Mouse (Mus musculus) effector memory CD4-positive, alpha-beta T cell, adult 7 months (primary cell): Measurements from ENCODE around the gene Tspoap1. TPM values are rescaled to one million over a fixed set of nuclear protein-coding genes. Genes with fewer than 3 reads are reported as not detected.

Experiments used
- polyA plus RNA-seq: library from polyadenylated mRNA; unstranded; fragments of 100-300 nt; shearing (Covaris generic); gene quantifications from one replicate; pipeline ENCODE4 v1.2.1, GENCODE M21; 2017

Gene Tspoap1
- polyA plus RNA-seq, result 1.3 TPM

DNA sequence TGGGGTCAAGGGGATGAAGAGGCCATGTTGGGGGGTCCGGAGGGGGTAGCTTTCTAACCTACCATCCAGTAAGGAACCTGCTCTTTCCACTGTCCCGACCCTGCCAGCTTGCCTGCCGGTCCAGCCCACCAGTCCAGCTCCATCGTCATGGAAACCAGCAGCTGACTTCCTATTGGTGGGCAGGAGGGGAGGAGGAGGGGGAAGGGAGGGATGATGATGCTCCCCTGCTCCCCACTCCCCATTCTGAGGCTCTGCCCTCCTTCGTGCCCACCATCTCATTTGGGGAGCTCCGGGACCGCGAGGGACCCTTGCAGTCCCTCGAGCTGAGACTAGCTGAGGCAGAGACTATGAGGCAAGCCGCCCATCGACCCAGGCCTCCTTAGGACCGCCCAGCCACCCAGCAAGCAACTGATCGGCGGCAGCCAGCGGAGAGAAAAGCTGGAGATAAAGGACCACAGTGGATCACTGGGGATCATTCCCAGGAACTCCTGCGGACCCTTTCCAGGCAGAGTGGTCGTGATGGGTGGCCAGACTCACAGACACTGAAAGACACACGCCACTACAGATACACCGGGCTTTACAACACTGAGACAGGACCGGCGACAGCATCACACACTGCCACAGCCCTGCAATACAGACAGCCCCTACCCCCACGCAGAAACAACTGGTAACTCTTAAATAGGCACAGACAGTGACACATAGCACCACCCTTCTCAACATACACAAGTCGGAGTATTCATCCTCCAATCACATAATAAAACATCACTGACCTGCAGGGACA, at the start of gene Tspoap1:
Gene Tspoap1, plus strand, starts transcription at position 241 of the 781 bp plus-strand sequence.

DNA sequence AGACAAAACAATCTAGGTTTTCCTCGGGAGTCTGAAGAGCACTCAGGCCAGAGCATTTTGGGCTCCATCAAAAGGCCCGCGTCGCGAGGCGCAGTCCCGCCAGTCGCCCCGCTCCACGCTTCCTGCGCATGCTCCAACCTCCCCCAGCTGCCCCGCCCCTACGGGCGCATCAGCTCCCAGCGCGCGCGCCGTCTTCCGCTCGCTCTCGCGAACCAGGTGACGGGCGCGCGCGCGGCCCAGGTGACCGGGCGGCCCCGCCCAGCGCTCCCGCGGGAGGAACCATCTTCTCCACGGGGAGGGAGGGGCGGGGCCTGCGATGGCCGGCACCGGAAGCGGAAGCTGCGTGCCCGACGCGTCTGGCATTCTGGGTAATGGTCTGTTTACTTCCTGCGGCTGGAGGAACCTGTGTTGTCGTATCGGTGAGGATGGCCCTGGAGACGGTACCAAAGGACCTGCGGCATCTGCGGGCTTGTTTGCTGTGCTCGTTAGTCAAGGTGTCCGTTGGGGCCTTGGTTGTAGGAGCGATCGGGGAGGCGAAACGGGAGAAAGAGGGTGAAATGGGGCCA, 23.1 kb upstream of the Tspoap1 start, which contains the start of gene Supt4a:
Gene Supt4a, plus strand, starts transcription at position 378 of the 566 bp plus-strand sequence.

DNA sequence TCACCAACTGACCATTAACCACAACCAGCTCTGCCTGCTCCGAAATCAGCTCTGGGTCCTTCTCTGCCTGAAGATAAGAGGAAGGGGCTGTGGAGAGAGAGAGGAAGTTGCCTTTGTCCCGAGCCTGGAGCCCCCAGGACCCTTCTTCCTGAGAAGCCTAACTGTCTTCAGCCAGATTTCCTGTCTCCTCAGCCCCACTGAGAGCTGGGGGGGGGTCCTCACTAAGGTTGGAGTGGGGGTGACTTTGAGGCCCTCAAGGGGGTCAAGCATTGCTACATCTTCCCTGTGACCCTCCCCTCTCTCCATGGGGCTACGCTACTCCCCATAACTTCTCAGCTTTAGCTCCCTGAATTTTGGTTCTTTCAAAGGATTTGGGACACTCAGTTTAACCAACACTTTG, 33.1 kb downstream of the Tspoap1 start, which contains the start of gene Mpo:
Gene Mpo, plus strand, starts transcription at position 122 of the 400 bp plus-strand sequence.

DNA sequence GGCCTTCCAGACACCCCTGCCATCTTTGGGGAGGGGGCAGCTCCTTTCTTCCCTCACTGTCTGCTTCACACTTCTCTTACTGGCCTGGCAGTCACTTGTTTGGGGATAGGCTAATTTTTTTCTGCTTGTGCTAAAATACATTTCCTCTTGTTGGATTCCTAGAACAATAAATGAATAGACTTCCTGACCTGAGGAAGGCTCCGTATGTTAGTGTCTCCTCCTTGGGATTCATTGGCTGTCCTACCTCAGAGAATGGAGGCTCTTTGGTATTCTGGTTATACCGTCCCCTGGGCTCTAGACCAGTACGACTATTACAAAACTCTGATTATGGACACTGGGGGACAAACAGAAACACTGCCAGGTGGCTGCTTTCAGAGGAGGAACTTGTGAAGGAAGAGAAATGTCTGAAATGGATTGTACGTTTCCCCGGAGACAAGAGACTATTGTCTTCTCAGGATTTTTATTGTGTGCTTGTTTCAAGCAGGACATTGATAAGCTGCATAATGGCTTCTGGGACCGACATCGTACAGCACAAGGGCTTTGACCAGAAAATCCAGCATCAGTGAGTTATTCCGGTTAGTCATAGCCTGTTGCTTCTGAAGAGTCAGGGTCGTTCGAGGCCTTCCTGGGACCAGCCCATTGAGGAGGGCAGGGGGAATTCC, 68.0 kb downstream of the Tspoap1 start, which contains the start of gene Lpo:
Gene Lpo, minus strand, starts transcription at position 51 of the 662 bp plus-strand sequence.

Other genes with a start within 250 kb of the Tspoap1 start
- not detected for gene Gm11492, start 193.9 kb upstream of the Tspoap1 start, polyA plus RNA-seq
- 3.5 TPM for gene Sept4, start 191.6 kb upstream of the Tspoap1 start, polyA plus RNA-seq
- gene Mtmr4, start 168.4 kb upstream of the Tspoap1 start, polyA plus RNA-seq, result 19.6 TPM
- 0.15 TPM for gene Hsf5, start 143.4 kb upstream of the Tspoap1 start, polyA plus RNA-seq
- gene Rnf43, start 97.8 kb upstream of the Tspoap1 start, polyA plus RNA-seq, result 6.2 TPM
- gene Supt4a, start 23.0 kb upstream of the Tspoap1 start, polyA plus RNA-seq, result 541 TPM
- gene Mpo, start 33.0 kb downstream of the Tspoap1 start, polyA plus RNA-seq, result 0.21 TPM
- not detected for gene Lpo, start 67.7 kb downstream of the Tspoap1 start, polyA plus RNA-seq
- 11.4 TPM for gene Mks1, start 92.7 kb downstream of the Tspoap1 start, polyA plus RNA-seq
- gene Epx, start 115.0 kb downstream of the Tspoap1 start, polyA plus RNA-seq, result not detected
- not detected for gene Olfr462, start 131.7 kb downstream of the Tspoap1 start, polyA plus RNA-seq
- gene Olfr463, start 136.8 kb downstream of the Tspoap1 start, polyA plus RNA-seq, result not detected
- gene Olfr464, start 160.4 kb downstream of the Tspoap1 start, polyA plus RNA-seq, result 0.33 TPM
- gene Dynll2, start 227.0 kb downstream of the Tspoap1 start, polyA plus RNA-seq, result 15.7 TPM